Mouse (Mus musculus) lung, embryonic 15.5 days (tissue): ENCODE measurements at regions not wholly inside any gene's neighbourhood (a gene's known extent, or its start where the extent isn't known, plus 50 kb on each side); places are given as distances from the start of the nearest gene placed in this dataset.

Experiments
- ATAC-seq: fragments of 200-750 bp; cut with Nextera tagmentation; 2 replicates; pipeline ENCODE4 v1.8.0; 2017; ENCODE audit warnings: moderate number of reproducible peaks, borderline replicate concordance; ENCODE audit not compliant: low FRiP score, low TSS enrichment; ENCODE audit errors: extremely low read depth
- H3K27ac ChIP-seq: fragments of 300-500 bp; sonication (generic); 2 replicates; pipeline ENCODE4 v1.5.1; 2015; ENCODE audit warnings: moderate library complexity, mild to moderate bottlenecking, inconsistent platforms
- H3K27me3 ChIP-seq: fragments of 300-500 bp; sonication (generic); 2 replicates; pipeline ENCODE4 v1.6.1; 2015; ENCODE audit warnings: inconsistent platforms
- H3K36me3 ChIP-seq: fragments of 300-500 bp; sonication (generic); 2 replicates; pipeline ENCODE4 v1.6.1; 2015; ENCODE audit warnings: inconsistent platforms
- H3K4me1 ChIP-seq: fragments of 300-500 bp; sonication (generic); 2 replicates; pipeline ENCODE4 v1.6.1; 2015; ENCODE audit warnings: inconsistent platforms
- H3K4me2 ChIP-seq: fragments of 300-500 bp; sonication (generic); 2 replicates; pipeline ENCODE4 v1.6.1; 2015; ENCODE audit warnings: inconsistent platforms, mild to moderate bottlenecking, moderate library complexity
- H3K4me3 ChIP-seq: fragments of 300-500 bp; sonication (generic); 2 replicates; pipeline ENCODE4 v1.5.1; 2015; ENCODE audit warnings: mild to moderate bottlenecking, inconsistent platforms
- H3K9ac ChIP-seq: fragments of 300-500 bp; sonication (generic); 2 replicates; pipeline ENCODE4 v1.6.1; 2015; ENCODE audit warnings: inconsistent platforms
- H3K9me3 ChIP-seq: fragments of 300-500 bp; sonication (generic); 2 replicates; pipeline ENCODE4 v1.6.1; 2016; ENCODE audit warnings: inconsistent platforms
- WGBS: fragments of 180-500 bp; shearing (Covaris S2); methylation state at CpG from one replicate; pipeline ENCODE4 v1.1.7; 2015; 5-methylcytosine and 5-hydroxymethylcytosine counted together

GRCm38 (mm10) chr13:94669106-94669683, 119.5 kb upstream of the Tbca start:
- WGBS: 69% methylated on average over 9 of the region's 9 CpGs
- H3K27ac ChIP-seq: no peak overlapping the region

GRCm38 (mm10) chr13:94670266-94670665, 118.4 kb upstream of the Tbca start:
- Histone ChIP-seq H3K4me2 (no peak overlapping the region), H3K9ac (no peak overlapping the region), H3K9me3 (no peaks in the 10 kb centered on the region), H3K36me3 (no peaks in the 10 kb centered on the region), H3K4me3 (no peak overlapping the region), H3K27ac (no peak overlapping the region), H3K27me3 (peaks cover 6% of the 10 kb centered on the region; the same call in 1 of the 2 replicates), H3K4me1 (no peaks in the 10 kb centered on the region)
- 84% methylated on average over 11 of the region's 11 CpGs for WGBS
- no peak for ATAC-seq

More at GRCm38 (mm10) chr13:94669106-94669683, 119.5 kb upstream of the Tbca start:
- no peak overlapping the region for H3K4me2 ChIP-seq
- H3K9me3 ChIP-seq: no peaks in the 10 kb centered on the region
- no peaks in the 10 kb centered on the region for H3K36me3 ChIP-seq
- ATAC-seq: no peak
- H3K4me1 ChIP-seq: no peaks in the 10 kb centered on the region
- H3K4me3 ChIP-seq: no peak overlapping the region
- peaks cover 8% of the 10 kb centered on the region; the same call in 1 of the 2 replicates for H3K27me3 ChIP-seq
- H3K9ac ChIP-seq: no peak overlapping the region

GRCm38 (mm10) chr13:94670961-94671360, 117.7 kb upstream of the Tbca start:
- Histone ChIP-seq H3K9ac (no peak overlapping the region), H3K27ac (no peak overlapping the region), H3K4me3 (no peak overlapping the region), H3K9me3 (no peaks in the 10 kb centered on the region), H3K36me3 (no peaks in the 10 kb centered on the region), H3K4me1 (no peaks in the 10 kb centered on the region), H3K4me2 (no peak overlapping the region), H3K27me3 (0 out of 2 replicates have a peak, but pooled peaks cover 5% of the 10 kb centered on the region)
- WGBS: 77% methylated on average over 8 of the region's 8 CpGs
- ATAC-seq: no peak

- Histone ChIP-seq H3K9me3 (no peaks in the 10 kb centered on the region), H3K4me2 (no peak overlapping the region), H3K4me3 (no peak overlapping the region), H3K36me3 (no peaks in the 10 kb centered on the region), H3K4me1 (no peaks in the 10 kb centered on the region), H3K9ac (no peak overlapping the region), H3K27ac (no peak overlapping the region), H3K27me3 (peaks cover 13% of the 10 kb centered on the region; the same call in 1 of the 2 replicates)
- WGBS: 36% methylated on average over 17 of the region's 17 CpGs
- ATAC-seq: no peak
These were observed 108.1 kb upstream of the Tbca start for GRCm38 (mm10) chr13:94680492-94681168.

- Histone ChIP-seq H3K9me3 (no peaks in the 10 kb centered on the region), H3K9ac (no peak overlapping the region), H3K4me2 (no peak overlapping the region), H3K27me3 (peaks cover 13% of the 10 kb centered on the region; the same call in 1 of the 2 replicates), H3K27ac (no peak overlapping the region), H3K4me3 (no peak overlapping the region), H3K4me1 (no peaks in the 10 kb centered on the region), H3K36me3 (no peaks in the 10 kb centered on the region)
- 87% methylated on average over 13 of the region's 13 CpGs for WGBS
- ATAC-seq: no peak
These were observed 107.1 kb upstream of the Tbca start for GRCm38 (mm10) chr13:94681606-94682005.

- H3K4me3 ChIP-seq: no peak overlapping the region
- no peak for ATAC-seq
- WGBS: 67% methylated on average over 7 of the region's 7 CpGs
These were observed 103.5 kb upstream of the Tbca start for GRCm38 (mm10) chr13:94685191-94685590.

GRCm38 (mm10) chr13:94687295-94687694, 101.4 kb upstream of the Tbca start:
- Histone ChIP-seq H3K9ac (no peak overlapping the region), H3K9me3 (no peaks in the 10 kb centered on the region), H3K27me3 (0 out of 2 replicates have a peak, but pooled peaks cover 2% of the 10 kb centered on the region), H3K4me1 (no peaks in the 10 kb centered on the region), H3K4me2 (no peak overlapping the region), H3K36me3 (no peaks in the 10 kb centered on the region), H3K4me3 (no peak overlapping the region), H3K27ac (no peak overlapping the region)
- 67% methylated on average over 5 of the region's 5 CpGs for WGBS
- ATAC-seq: no peak

More at GRCm38 (mm10) chr13:94685191-94685590, 103.5 kb upstream of the Tbca start:
- H3K27me3 ChIP-seq: peaks cover 13% of the 10 kb centered on the region; the same call in 1 of the 2 replicates
- no peak overlapping the region for H3K27ac ChIP-seq
- no peaks in the 10 kb centered on the region for H3K36me3 ChIP-seq
- H3K9ac ChIP-seq: no peak overlapping the region
- H3K4me2 ChIP-seq: no peak overlapping the region
- H3K9me3 ChIP-seq: no peaks in the 10 kb centered on the region
- H3K4me1 ChIP-seq: no peaks in the 10 kb centered on the region

- Histone ChIP-seq H3K36me3 (no peaks in the 10 kb centered on the region), H3K27me3 (peaks cover 97% of the 10 kb centered on the region), H3K9me3 (no peaks in the 10 kb centered on the region), H3K9ac (no peak overlapping the region), H3K27ac (no peak overlapping the region), H3K4me3 (no peak overlapping the region), H3K4me2 (no peak overlapping the region), H3K4me1 (peaks cover 24% of the 10 kb centered on the region)
- 2% methylated on average over 7 of the region's 7 CpGs for WGBS
- no peak for ATAC-seq
These were observed 82.1 kb upstream of the Tbca start for GRCm38 (mm10) chr13:94706641-94707053.

GRCm38 (mm10) chr13:94707371-94708280, 81.1 kb upstream of the Tbca start:
- no peak overlapping the region for H3K4me3 ChIP-seq
- H3K36me3 ChIP-seq: no peaks in the 10 kb centered on the region
- no peak overlapping the region for H3K9ac ChIP-seq
- peaks cover 97% of the 10 kb centered on the region for H3K27me3 ChIP-seq
- no peaks in the 10 kb centered on the region for H3K9me3 ChIP-seq
- H3K27ac ChIP-seq: no peak overlapping the region
- H3K4me2 ChIP-seq: no peak overlapping the region
- no peak for ATAC-seq
- WGBS: 3% methylated on average over 32 of the region's 32 CpGs
- H3K4me1 ChIP-seq: peaks cover 17% of the 10 kb centered on the region

- Histone ChIP-seq H3K36me3 (no peaks in the 10 kb centered on the region), H3K27me3 (peaks cover 97% of the 10 kb centered on the region), H3K4me3 (no peak overlapping the region), H3K27ac (no peak overlapping the region), H3K4me1 (peaks cover 11% of the 10 kb centered on the region), H3K4me2 (no peak overlapping the region), H3K9me3 (no peaks in the 10 kb centered on the region), H3K9ac (no peak overlapping the region)
- ATAC-seq: no peak
- WGBS: 17% methylated on average over 5 of the region's 5 CpGs
These were observed 79.9 kb upstream of the Tbca start for GRCm38 (mm10) chr13:94708786-94709185.

GRCm38 (mm10) chr13:94709691-94710573, 78.8 kb upstream of the Tbca start:
- Histone ChIP-seq H3K27me3 (peaks cover 96% of the 10 kb centered on the region), H3K4me3 (peak overlapping the region; percentile 23), H3K36me3 (no peaks in the 10 kb centered on the region), H3K9me3 (no peaks in the 10 kb centered on the region), H3K4me2 (peak overlapping the region; percentile 43), H3K9ac (no peak overlapping the region), H3K27ac (no peak overlapping the region), H3K4me1 (peaks cover 11% of the 10 kb centered on the region)
- ATAC-seq: no peak; the same call in 1 of the 2 replicates
- under 1% methylated on average over 50 of the region's 50 CpGs for WGBS
